Mouse (Mus musculus) forebrain, embryonic 11.5 days (tissue): Measurements from ENCODE around the gene Ctnnbip1. TPM values are rescaled to one million over a fixed set of nuclear protein-coding genes. Genes with fewer than 3 reads are reported as not detected.
A peak's percentile ranks its signal among the peaks of the same experiment; 100 is the strongest.

Experiments
- ATAC-seq: fragments of 200-750 bp; cut with Nextera tagmentation; replicated peaks from 2 replicates; pipeline ENCODE4 v1.8.0; 2017; ENCODE audit warnings: moderate TSS enrichment; ENCODE audit not compliant: low FRiP score
- DNase-seq: peaks from one replicate; pipeline ENCODE4 v3.0.0-alpha.2; 2017; ENCODE audit warnings: low spot score
- H3K27ac ChIP-seq: fragments of 300-500 bp; sonication (generic); 2 replicates; pipeline ENCODE4 v1.5.1; 2014; ENCODE audit warnings: low read depth, low read length
- H3K27me3 ChIP-seq: fragments of 300-500 bp; sonication (generic); 2 replicates; pipeline ENCODE4 v1.6.1; 2014; ENCODE audit warnings: mild to moderate bottlenecking, low read length, mixed read lengths; ENCODE audit not compliant: control insufficient read depth, insufficient read depth
- H3K36me3 ChIP-seq: fragments of 300-500 bp; sonication (generic); 2 replicates; pipeline ENCODE4 v1.6.1; 2014; ENCODE audit warnings: mild to moderate bottlenecking, low read length, moderate library complexity, mixed read lengths; ENCODE audit not compliant: control insufficient read depth, insufficient read depth
- H3K4me1 ChIP-seq: fragments of 300-500 bp; sonication (generic); replicated peaks from 2 replicates; pipeline ENCODE4 v1.6.1; 2014; ENCODE audit warnings: low read length, mixed read lengths; ENCODE audit not compliant: control insufficient read depth, insufficient read depth
- H3K4me2 ChIP-seq: fragments of 300-500 bp; sonication (generic); 2 replicates; pipeline ENCODE4 v1.6.1; 2014; ENCODE audit warnings: low read depth, mild to moderate bottlenecking, low read length, moderate library complexity, mixed read lengths; ENCODE audit not compliant: severe bottlenecking
- H3K4me3 ChIP-seq: fragments of 300-500 bp; sonication (generic); 2 replicates; pipeline ENCODE4 v1.5.1; 2014; ENCODE audit warnings: low read depth, low read length
- H3K9ac ChIP-seq: fragments of 300-500 bp; sonication (generic); 2 replicates; pipeline ENCODE4 v1.6.1; 2014; ENCODE audit warnings: low read length
- H3K9me3 ChIP-seq: fragments of 300-500 bp; sonication (generic); 2 replicates; pipeline ENCODE4 v1.6.1; 2016; ENCODE audit warnings: low read length, mixed read lengths; ENCODE audit not compliant: control insufficient read depth
- WGBS: fragments of 180-500 bp; shearing (Covaris S2); extraction: QIAGEN DNeasy Blood & Tissue Kit; methylation state at CpG from one replicate; pipeline ENCODE4 v1.1.7; 2014; 5-methylcytosine and 5-hydroxymethylcytosine counted together
- polyA plus RNA-seq: library from polyadenylated mRNA; unstranded; fragments of >200 nt; fragmentation: Nextera tagmentation; extraction: Ambion mirVana; gene quantifications from 2 replicates; pipeline ENCODE4 v1.2.1, GENCODE M21; 2014

Gene Ctnnbip1
- polyA plus RNA-seq, 1 experiment from 2014 or later: 71.7 TPM

DNA sequence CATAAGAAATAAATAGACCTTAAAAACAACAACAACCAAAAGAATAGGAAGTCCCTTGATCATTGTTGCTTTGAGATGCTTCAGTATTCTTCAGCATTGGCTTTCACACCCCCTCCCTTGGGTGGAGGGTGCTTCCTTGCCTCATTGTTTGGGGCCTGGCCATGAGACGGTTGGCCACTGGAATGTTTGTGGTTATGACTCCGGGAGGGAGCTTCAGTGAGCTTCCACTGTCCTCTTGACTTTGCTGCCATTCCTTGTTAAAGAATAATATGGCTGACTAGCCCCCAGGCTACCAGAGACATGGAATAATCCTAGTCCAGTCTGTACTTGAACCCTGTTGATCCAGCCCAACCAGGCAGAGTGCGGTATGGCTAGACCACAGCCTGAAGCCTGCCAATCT is 11.1 kb upstream of the Ctnnbip1 start:
- H3K27me3 ChIP-seq: no peaks in the 10 kb centered on the region
- no peak for DNase-seq

DNA sequence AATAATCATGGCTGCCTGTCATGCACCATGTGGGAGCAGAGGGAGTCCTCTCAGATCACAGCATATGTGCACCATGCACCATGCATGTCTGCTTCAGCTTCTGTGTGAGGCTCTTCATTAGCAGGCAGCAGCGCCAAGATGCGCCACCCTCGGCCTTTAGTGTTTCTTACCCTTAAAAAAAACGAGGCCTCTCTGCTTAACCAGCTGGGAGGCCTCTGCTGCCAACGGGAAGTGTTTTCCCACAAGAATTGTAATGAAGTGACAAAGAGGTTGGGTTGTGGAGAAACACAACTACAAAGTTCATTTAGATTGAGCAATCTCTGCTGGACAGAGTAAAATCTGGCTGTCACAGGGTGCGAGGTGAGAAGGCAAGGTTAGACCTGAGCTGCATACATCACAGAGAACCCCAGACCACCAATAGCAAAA is 6.8 kb upstream of the Ctnnbip1 start:
- 56% methylated on average over 6 of the region's 6 CpGs for WGBS

More for the DNA sequence above, 11.1 kb upstream of the Ctnnbip1 start:
- no peak overlapping the region for H3K4me3 ChIP-seq
- no peaks in the 10 kb centered on the region for H3K36me3 ChIP-seq
- no peak for ATAC-seq
- H3K9ac ChIP-seq: no peak overlapping the region
- WGBS: 83% methylated on average over 3 of the region's 3 CpGs
- H3K27ac ChIP-seq: no peak overlapping the region
- H3K9me3 ChIP-seq: no peaks in the 10 kb centered on the region
- H3K4me1 ChIP-seq: peaks cover 6% of the 10 kb centered on the region; the same call in 1 of the 2 replicates
- H3K4me2 ChIP-seq: no peak overlapping the region

DNA sequence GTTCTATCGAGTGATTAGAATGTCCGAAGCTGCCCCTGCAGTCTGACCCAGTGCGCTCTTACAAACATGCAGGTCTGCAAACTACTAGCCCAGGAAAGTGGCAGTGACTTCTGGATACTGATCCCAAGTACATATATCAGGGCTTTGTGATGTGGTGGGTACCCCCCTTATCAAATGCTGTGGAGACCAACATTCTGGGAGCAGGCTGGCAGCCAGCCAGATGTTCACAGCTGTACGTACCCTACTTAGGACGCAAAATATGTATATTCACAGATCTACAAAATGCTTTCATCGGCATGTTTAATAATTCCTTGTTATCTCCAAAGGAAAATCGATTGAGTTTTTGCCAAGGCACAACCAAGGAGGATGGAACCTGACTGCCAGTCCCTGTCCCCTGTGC is 6.0 kb upstream of the Ctnnbip1 start:
- WGBS: 95% methylated on average over 7 of the region's 7 CpGs
- ATAC-seq: no peak
- Histone ChIP-seq H3K4me1 (0 out of 2 replicates have a peak, but pooled peaks cover 2% of the 10 kb centered on the region), H3K4me3 (no peak overlapping the region), H3K36me3 (no peaks in the 10 kb centered on the region), H3K27ac (no peak overlapping the region), H3K9me3 (no peaks in the 10 kb centered on the region), H3K4me2 (no peak overlapping the region), H3K27me3 (no peaks in the 10 kb centered on the region), H3K9ac (no peak overlapping the region)
- DNase-seq: no peak

More for the DNA sequence above, 6.8 kb upstream of the Ctnnbip1 start:
- Histone ChIP-seq H3K4me2 (no peak overlapping the region), H3K9ac (no peak overlapping the region), H3K9me3 (no peaks in the 10 kb centered on the region), H3K4me1 (0 out of 2 replicates have a peak, but pooled peaks cover 2% of the 10 kb centered on the region), H3K4me3 (no peak overlapping the region), H3K27ac (no peak overlapping the region), H3K36me3 (no peaks in the 10 kb centered on the region), H3K27me3 (no peaks in the 10 kb centered on the region)
- ATAC-seq (no peak), DNase-seq (no peak)

DNA sequence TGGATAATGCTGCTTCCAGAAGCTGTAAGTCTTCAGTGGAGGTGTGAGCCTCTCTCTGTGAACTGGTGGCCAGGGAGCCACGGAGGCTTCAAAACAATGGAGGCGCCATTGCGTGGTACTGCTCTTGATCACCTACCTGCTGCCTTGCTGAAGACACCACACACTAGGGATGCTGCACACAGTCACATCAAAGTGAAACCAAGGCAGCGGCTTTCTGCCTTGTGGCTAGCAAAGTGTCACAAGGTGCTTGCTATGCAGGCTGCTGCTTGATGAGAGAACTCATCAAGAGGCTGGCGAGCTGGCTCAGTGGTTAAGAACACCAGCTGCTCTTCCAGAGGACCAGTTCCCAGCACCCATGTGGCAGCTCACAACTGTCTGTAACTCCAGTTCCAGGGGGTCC is 2.3 kb upstream of the Ctnnbip1 start:
- Histone ChIP-seq H3K4me1 (peaks cover 10% of the 10 kb centered on the region), H3K4me3 (no peak overlapping the region), H3K36me3 (no peaks in the 10 kb centered on the region), H3K9me3 (no peaks in the 10 kb centered on the region), H3K4me2 (no peak overlapping the region), H3K27ac (no peak overlapping the region), H3K9ac (no peak overlapping the region), H3K27me3 (no peaks in the 10 kb centered on the region)
- no peak for ATAC-seq
- no peak for DNase-seq
- WGBS: 86% methylated on average over 5 of the region's 5 CpGs

DNA sequence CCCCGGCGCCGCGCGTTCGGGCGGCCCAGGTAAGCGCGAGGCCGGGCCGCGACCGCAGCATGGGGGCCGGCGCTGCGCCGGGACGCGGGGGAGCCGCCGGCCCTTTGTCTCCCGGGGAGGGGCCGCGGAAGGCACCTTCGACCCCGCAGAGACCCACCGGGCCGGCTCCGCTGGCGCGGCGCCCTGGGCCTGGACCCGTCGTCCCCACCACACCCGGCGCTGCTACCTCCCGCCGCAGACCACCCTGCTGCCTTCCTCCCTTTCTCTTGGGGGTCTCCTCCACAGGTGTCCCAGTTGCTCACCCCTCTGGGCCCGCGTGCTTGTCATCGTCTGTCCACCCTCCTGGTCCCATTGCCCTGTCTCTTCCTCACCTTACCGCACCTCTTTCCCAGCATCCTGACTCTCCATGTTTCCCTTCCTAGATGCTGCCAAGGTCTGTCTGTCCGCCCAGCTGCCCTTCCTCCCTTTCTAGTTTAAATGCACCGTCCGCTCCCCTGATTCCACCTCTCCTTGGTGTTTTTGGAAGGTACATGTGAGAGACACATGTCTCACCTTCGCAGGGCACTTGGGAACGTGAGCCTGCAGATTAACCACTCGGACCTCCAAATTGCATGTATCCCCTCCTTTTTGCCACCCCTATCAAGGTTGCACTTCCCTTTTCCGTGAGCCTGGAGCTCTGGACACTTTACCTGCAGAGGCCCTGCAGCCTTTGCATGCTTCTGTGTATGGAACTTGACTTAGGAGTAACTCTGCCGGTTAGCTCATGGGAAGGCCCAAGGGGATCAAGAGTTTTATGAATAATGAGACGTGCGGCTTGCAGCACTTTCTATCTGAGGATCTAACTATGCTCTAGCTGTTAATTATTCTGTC is 550 bp downstream of the Ctnnbip1 start:
- H3K9me3 ChIP-seq: no peaks in the 10 kb centered on the region
- ATAC-seq (no peak; the same call in 1 of the 2 replicates), DNase-seq (peak; percentile 71)
- no peaks in the 10 kb centered on the region for H3K36me3 ChIP-seq
- WGBS: 6% methylated on average over 27 of the region's 52 CpGs
- peak overlapping the region; percentile 87 for H3K4me3 ChIP-seq
- H3K27me3 ChIP-seq: no peaks in the 10 kb centered on the region
- H3K4me2 ChIP-seq: peak overlapping the region; percentile 69
- peaks cover 11% of the 10 kb centered on the region for H3K4me1 ChIP-seq
- H3K9ac ChIP-seq: peak overlapping the region; percentile 84
- H3K27ac ChIP-seq: no peak overlapping the region

DNA sequence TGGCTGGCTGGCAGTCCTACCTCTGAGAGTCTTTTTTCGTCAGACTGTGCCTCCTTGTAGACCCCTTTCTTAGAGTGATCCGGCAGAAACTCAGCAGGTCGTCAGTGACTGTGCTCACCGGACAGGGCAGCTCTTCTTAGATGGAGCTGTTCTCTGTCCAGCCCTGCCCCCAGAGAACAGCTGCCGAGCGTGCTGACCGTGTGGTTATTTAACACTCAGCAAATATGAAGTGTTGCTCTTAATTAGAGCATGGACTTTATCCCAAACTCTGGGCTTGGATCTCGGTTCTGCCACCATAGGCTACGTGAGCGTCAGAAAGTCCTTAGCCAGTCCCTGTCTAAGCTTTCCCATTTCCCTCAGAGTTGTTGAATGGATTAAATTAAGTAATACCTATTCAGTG is 3.2 kb downstream of the Ctnnbip1 start:
- DNase-seq (no peak), ATAC-seq (no peak)
- no peaks in the 10 kb centered on the region for H3K36me3 ChIP-seq
- H3K4me3 ChIP-seq: no peak overlapping the region
- H3K9ac ChIP-seq: no peak overlapping the region
- no peak overlapping the region for H3K27ac ChIP-seq
- no peaks in the 10 kb centered on the region for H3K27me3 ChIP-seq
- WGBS: 75% methylated on average over 10 of the region's 10 CpGs
- no peak overlapping the region for H3K4me2 ChIP-seq
- no peaks in the 10 kb centered on the region for H3K9me3 ChIP-seq
- H3K4me1 ChIP-seq: peaks cover 13% of the 10 kb centered on the region

DNA sequence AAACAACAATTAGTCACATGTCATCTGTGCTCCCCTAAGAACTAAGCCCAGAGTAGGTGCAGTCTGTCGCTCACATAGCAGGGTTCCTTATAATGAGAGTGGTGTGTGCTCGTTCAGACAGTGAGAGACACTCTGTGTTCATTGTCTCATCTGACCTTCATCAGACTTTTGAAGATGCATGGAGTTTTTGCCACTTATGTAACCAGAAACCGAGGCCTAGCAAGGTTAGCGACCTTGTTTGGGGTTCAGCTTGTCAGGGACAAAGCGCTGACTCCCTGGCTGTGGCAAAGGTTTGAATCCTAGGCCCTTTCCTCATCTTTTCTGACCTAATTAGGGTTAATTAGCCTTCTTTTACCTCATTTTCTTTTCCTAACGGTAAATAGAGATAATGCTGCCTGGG is 5.9 kb downstream of the Ctnnbip1 start:
- no peaks in the 10 kb centered on the region for H3K27me3 ChIP-seq
- H3K4me1 ChIP-seq: peaks cover 9% of the 10 kb centered on the region
- no peak overlapping the region for H3K4me3 ChIP-seq
- no peaks in the 10 kb centered on the region for H3K36me3 ChIP-seq
- WGBS: 48% methylated on average over 6 of the region's 6 CpGs
- ATAC-seq (no peak), DNase-seq (no peak)
- H3K9me3 ChIP-seq: no peaks in the 10 kb centered on the region
- no peak overlapping the region for H3K9ac ChIP-seq
- no peak overlapping the region for H3K27ac ChIP-seq
- H3K4me2 ChIP-seq: no peak overlapping the region

DNA sequence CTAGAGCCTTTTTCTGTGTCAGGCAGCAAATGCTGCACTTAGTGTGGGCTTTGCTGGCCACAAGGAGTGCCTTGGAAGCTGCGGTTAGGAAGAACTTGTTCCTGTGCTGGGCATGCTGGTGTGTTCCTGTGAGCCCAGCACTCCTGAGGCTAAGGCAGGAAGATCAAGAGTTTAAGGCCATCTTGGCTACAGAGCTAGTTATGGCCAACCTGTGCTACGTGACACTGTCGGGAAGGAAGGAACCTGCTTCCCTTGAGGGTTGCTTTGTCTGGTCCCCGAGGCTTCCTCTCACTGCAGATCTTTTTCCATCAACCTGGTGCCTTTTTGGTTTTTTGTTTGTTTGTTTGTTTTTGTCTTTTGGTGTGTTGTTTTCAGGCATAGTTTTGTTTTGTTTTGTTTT is 7.1 kb downstream of the Ctnnbip1 start:
- Histone ChIP-seq H3K27me3 (no peaks in the 10 kb centered on the region), H3K9me3 (no peaks in the 10 kb centered on the region), H3K4me1 (peaks cover 5% of the 10 kb centered on the region), H3K9ac (no peak overlapping the region), H3K27ac (no peak overlapping the region), H3K4me2 (no peak overlapping the region), H3K4me3 (no peak overlapping the region), H3K36me3 (no peaks in the 10 kb centered on the region)
- 95% methylated on average over 4 of the region's 4 CpGs for WGBS
- DNase-seq (no peak), ATAC-seq (no peak)

DNA sequence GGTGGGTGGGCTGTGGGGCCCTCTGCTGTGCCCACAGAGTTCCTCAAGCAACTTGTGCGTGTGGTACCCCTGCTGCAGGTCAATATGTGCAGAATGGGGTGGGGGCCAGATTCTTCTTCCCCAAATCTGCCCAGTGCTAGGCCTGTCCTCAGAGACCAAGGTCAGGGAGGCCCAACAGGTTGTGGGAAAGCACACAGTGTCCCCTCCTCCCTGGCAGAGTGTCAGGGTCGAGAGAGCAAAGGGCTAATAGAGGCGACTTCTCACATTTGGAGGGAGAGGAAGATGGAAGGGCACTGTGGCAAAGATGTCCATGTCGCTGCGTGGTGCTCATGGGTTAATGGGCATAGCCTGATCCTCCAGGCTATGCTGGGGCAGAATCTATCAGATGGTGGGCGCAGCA is 7.8 kb downstream of the Ctnnbip1 start:
- no peak overlapping the region for H3K4me3 ChIP-seq
- no peak overlapping the region for H3K9ac ChIP-seq
- ATAC-seq (no peak), DNase-seq (no peak)
- no peaks in the 10 kb centered on the region for H3K36me3 ChIP-seq
- H3K4me1 ChIP-seq: peaks cover 5% of the 10 kb centered on the region
- no peak overlapping the region for H3K27ac ChIP-seq
- no peaks in the 10 kb centered on the region for H3K27me3 ChIP-seq
- WGBS: 69% methylated on average over 6 of the region's 6 CpGs
- H3K4me2 ChIP-seq: no peak overlapping the region
- H3K9me3 ChIP-seq: no peaks in the 10 kb centered on the region
